Mouse (Mus musculus) adrenal gland, postnatal 4 days (tissue): Measurements from ENCODE around the gene Hapln2. TPM values are rescaled to one million over a fixed set of nuclear protein-coding genes. Genes with fewer than 3 reads are reported as not detected.

Experiments used
- DNase-seq, 2 experiments: peaks; one replicate each; pipeline ENCODE4 v3.0.0; 2021 to 2022; ENCODE audit warnings: low spot score in 2 of 2, mixed read lengths in 2 of 2
- long read RNA-seq, 2 experiments: library from polyadenylated mRNA; stranded (forward); transcript quantifications; one replicate each; pipeline ENCODE4 v2.0.0; 2021
- total RNA-seq, 2 experiments: library from RNA; stranded (reverse); gene quantifications; 2 replicates each; pipeline ENCODE4 v1.2.3; 2021

The Hapln2 gene
- total RNA-seq, result not detected
- long read RNA-seq, experiment 1, result 0 reads
- long read RNA-seq, experiment 2, result 0 reads

- DNase-seq, result no peak
These were observed at the start of gene Hapln2 for GRCm38 (mm10) chr3:88027434-88028186. Gene Hapln2, minus strand, starts transcription at chr3:88027583.

- no peak for DNase-seq
These were observed 47.4 kb upstream of the Hapln2 start for GRCm38 (mm10) chr3:88074766-88075165.

DNA sequence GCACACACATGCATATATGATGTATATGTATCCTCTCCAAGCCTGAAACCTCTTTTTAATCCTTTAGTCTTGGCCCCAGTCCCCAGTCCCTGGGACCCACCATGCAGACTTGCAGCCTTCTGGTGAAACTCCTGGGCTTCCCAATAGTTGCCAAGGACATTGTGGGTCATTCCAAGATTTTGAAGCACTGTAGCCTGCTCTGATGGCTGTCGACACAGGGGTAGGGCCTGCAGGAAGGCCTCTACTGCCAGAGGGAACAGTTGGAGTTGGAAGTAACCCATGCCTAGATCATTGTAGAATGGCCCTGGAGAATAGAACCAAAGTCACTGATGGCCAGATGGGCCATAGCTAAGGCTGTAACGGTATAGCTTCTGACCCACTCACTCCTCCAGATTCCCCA is 47.0 kb upstream of the Hapln2 start:
- DNase-seq, result no peak

GRCm38 (mm10) chr3:88073631-88074030 is 46.2 kb upstream of the Hapln2 start:
- DNase-seq, result no peak

- peak; percentile 74 to 76 for DNase-seq
These were observed 44.4 kb upstream of the Hapln2 start for GRCm38 (mm10) chr3:88071783-88072182.

DNA sequence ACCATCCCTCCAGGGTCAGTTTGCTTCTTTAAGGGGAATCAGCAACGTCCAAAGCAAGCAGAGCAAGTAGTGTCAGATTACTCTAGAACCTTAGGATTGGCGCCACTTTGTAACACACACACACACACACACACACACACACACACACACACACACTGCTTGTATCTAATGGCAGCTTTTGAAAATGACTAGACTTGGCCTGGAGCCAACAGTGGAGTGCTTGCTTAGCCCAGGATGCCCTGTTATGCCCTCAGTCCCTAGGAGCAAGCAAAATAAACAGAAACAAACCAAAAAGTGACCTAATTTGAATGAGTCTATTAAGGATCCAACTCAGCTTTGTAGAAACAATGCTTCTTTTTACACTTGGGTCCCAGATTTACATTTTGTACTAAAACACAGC is 41.0 kb upstream of the Hapln2 start:
- no peak for DNase-seq

DNA sequence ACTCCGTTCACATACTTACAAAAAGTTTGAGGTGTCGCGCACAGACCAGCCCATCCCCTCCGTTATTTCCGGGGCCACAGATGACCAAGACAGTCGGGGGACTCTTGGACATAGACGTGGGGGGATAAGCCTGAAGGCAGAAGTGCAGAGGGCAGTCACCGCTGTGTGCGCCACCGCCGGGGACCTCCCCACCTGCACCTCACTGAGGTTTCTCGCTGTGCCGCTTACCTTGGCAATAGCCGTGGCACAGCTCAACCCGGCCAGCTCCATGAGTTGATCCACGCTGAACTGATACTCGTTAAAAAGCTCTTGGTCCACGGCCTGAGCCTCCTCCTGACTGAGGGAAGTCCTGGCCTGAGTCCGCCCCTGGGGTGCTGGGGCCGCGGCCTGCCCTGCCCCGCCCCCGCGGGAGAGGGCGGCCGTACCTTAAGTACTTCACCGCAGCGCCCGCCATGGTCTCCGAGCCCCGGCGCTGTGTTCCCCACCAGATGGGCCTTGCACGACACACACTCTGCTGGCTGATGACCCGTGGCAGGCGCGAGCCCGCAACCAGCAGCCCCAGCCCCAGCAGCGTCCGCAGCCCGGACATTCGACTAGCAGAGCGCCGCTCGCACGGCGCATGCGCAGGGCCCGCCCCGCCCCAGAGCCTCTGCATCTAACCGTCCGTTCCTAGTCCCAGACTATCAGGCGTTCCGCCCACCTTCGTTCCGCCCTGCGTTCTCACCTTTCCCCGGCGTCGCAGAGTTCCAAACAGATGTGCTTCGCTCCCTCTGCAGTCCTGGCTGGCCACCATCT is 30.7 kb upstream of the Hapln2 start, which contains the start of gene Naxe:
Gene Naxe, minus strand, starts transcription at position 594 of the 795 bp plus-strand sequence.
- DNase-seq, result peak; percentile 66 to 77

DNA sequence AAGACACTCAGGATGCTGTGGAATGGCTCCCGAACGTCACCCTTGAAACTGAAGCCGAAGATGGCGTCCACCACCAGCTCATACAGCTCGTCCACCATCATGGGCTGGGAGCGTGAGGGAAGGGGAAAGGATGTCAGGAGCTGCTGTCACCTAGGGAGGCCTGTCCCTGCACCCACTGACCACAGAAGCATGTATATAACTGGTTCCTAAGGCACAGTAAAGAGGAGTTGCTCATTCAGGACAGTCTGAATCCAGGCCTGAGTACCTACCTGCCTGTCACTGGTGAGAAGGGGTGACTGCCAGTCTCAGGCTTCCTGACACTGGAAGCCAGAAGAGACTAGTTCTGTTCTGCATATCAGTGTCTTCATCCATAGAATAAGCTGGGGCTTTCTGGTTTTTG is 29.6 kb upstream of the Hapln2 start:
- no peak for DNase-seq

DNA sequence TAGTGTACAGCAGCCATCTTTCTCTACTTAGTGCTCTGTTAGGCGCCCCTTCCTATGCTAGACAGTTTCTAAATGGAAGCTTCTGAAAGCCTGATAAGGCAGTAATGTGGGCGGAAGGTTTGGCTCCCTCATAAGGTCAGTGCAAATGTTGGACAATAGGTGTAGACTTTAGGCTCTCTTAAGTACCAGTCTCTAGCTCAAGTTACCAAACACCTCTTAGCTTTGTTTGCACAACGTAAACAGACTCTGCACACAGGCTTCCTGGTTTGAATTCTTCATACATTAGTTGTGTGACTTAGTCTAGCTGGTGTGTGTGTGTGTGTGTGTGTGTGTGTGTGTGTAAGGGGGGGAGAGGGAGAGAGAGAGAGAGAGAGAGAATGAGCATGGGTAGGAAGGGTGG is 22.1 kb upstream of the Hapln2 start:
- no peak for DNase-seq

DNA sequence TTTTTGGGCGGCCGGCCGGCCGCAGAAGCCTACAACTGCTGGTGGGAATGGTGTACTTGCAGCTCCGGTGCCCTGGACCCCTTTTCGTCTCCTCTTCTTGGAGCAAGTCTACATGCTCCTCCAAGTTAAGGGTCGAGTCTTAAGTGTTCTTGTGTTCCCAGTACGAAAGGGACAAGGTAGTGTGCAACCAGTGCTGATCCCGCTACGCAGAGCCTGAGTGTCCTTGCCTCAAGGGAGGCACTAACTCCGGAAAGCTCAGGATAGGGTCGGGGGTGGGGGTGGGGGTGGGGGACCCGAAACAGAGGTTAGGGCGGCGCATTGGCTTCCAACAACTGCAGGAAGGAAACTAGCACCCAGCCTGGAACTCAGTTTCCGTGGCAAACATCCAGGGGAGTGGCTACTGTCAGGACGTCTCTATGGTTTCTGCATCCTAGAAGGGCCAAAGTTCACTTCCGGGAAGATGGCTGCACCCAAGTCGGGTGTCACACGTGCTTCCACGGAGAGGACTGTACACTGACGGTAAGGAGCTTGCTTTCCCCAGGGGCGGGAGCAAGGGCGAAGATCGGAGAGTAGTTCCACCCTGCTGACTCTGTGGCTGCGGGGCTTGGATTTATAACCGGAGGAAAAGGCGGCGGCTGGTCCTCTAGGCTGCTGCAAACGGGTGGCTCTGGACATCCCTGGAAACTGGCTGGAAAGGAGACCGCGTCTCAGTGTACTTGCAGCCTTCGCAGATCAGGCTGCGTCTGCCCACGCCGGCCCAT is 15.5 kb upstream of the Hapln2 start, which contains the start of gene Gpatch4:
Gene Gpatch4, plus strand, starts transcription at position 448 of the 761 bp plus-strand sequence.
- DNase-seq, result peak; percentile 39 to 73

GRCm38 (mm10) chr3:88035561-88036293 is 8.3 kb upstream of the Hapln2 start:
- no peak for DNase-seq

GRCm38 (mm10) chr3:88033506-88033905 is 6.1 kb upstream of the Hapln2 start:
- no peak for DNase-seq

DNA sequence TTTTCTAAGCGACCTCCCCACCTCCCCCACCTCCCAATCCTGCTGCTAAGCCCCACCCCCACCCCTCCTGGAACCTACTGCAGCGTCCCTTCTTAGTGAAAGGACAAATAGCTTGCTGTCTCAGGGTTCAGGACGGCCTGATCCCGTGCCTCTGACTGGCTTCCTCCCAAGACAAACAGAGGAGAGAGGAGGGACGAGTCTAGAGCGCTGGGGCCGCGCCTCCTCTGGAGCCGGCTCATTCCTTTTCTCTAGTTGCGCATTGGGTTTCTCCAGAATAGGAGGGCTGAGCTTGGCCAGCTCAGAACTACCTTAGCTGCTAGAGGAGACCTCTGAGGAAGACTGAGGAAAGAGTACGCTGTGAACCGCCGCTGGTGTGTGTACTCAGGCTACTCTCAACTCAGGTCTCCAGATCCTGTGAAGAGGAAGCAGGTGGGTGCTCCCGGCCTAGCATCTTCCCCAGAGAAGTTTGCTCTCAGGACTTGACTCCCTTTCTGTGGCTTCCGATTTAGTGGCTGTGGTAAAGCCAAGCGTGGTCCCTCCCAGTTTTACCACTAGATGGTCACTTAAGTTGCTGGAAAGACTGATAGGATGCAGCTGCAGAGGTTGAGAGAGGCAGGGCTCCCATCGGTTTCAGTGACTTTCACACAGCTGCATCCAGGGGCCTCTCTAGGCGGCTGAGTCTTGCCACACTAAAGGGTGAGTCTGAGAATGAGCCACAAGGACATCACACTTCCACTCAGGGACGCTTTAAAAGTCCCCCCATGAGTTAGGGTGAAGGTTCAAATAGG is 3.4 kb upstream of the Hapln2 start:
- DNase-seq, result peak in 1 of 2 experiments; percentile 13

- DNase-seq, result no peak
These were observed 560 bp downstream of the Hapln2 start for GRCm38 (mm10) chr3:88026823-88027222.

DNA sequence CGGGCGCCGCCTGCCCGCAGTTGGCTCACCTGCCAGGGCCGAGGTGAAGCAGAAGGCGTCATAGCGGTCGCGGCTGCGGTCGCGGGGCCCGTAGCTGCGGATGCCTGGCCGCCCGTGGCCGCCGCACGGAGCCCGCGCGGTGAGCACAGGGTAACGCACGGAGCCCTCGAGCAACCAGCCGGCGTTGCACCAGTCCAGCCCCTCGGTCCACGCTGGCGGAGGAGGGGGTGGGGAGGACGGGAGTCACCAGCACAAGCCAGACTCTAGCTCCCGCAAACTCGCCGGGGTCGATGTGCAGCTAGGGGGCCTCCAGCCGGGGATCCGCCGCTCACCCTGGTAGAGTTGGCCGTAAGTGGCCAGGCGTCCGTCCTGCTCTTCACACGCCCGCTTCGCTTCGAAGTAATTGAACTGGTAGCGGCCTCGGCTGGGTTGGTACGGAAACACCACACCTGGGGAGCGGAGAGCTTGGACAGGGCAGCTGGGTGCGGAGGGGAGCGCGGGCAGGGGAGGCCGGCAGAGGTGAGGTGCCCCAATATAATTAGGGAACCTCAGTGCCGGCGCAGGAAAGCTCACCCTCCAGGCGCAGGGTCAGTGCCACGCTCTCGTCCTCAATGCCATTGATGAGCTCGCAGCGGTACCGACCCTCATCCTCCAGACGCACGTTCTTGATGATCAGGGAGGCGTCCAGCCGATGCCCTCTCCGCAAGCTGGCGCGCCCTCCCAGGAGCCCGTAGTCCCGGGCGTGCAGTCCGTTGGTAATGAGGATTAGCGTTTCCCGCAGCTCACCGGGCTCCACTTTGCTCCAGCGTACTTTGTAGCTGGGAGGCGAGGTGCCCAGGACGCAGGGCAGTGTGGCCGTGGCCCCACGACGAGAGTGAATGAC is 4.0 kb downstream of the Hapln2 start:
- DNase-seq, result no peak

- DNase-seq, result peak; percentile 76 to 78
These were observed 4.8 kb downstream of the Hapln2 start for GRCm38 (mm10) chr3:88022322-88023191.

DNA sequence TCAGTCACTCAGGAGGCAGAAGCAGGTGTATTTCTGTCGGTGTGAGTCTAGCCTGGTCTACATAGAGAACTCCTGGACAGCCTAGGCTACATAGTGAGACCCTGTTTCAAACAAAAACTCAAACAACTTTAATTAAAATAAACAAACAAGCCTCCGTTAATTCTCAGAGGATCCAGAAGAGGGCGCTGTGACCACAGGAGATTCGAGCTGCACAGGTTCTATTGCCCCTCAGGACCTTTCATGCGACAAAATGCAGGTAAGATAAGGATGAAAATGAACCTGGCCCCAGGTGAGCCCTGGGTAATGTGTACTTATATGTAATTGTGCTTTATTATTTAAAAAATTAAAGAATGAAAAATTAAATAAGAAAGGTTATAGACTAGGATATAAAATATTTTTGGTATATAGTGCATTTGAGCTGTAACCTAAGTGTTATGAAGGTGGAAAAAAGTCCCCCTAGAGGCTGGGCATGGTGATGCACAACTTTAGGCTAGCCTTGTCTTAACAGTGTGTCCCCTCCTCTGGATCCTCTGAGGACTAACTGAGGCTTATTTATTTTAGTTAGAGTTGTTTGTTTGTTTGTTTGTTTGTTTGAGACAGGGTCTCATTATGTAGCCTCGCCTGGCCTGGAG is 16.6 kb downstream of the Hapln2 start:
- DNase-seq, result no peak
